Mouse (Mus musculus) G1E-ER4 (cell line): ENCODE results near the gene H2-M9. TPM values are rescaled to one million over a fixed set of nuclear protein-coding genes. Genes with fewer than 3 reads are reported as not detected.

ENCODE experiments used
- GATA1 ChIP-seq: IDR thresholded peaks from one replicate; pipeline ENCODE4 v1.8.0; 2012; ENCODE audit warnings: low read length, inconsistent platforms
- polyA plus RNA-seq: library from polyadenylated mRNA; stranded (reverse); fragments of >175 nt; gene quantifications from 2 replicates; pipeline ENCODE4 v1.2.3, GENCODE M21; 2012

The H2-M9 gene
- polyA plus RNA-seq, result not detected in 2 replicates

- no peak for TF ChIP-seq GATA1
These were observed at the start of gene H2-M9 for GRCm38 (mm10) chr17:36642566-36642965. H2-M9 (minus strand) TSS chr17:36642666.

- no peak for TF ChIP-seq GATA1
These were observed 29.7 kb upstream of the H2-M9 start, which contains the start of gene H2-M1 for GRCm38 (mm10) chr17:36672119-36672518. H2-M1 (minus strand) TSS chr17:36672219.

Other genes starting within 250 kb of the H2-M9 start
- not detected in 2 replicates for gene H2-M10.4, start 180.3 kb downstream of the H2-M9 start, polyA plus RNA-seq
- not detected in 2 replicates for gene H2-M11, start 95.6 kb downstream of the H2-M9 start, polyA plus RNA-seq
- gene H2-M1, start 29.6 kb upstream of the H2-M9 start, polyA plus RNA-seq, result not detected in 2 replicates
- gene H2-M10.5, start 130.2 kb upstream of the H2-M9 start, polyA plus RNA-seq, result not detected in 2 replicates
- gene H2-M10.6, start 169.5 kb upstream of the H2-M9 start, polyA plus RNA-seq, result not detected in 2 replicates
- gene Trim26, start 194.5 kb upstream of the H2-M9 start, polyA plus RNA-seq, result 7.1 and 7.9 TPM in 2 replicates
- not detected in 2 replicates for gene Trim15, start 224.5 kb upstream of the H2-M9 start, polyA plus RNA-seq
- gene Trim10, start 226.9 kb upstream of the H2-M9 start, polyA plus RNA-seq, result 4.3 and 11.7 TPM in 2 replicates
- gene Trim40, start 247.5 kb upstream of the H2-M9 start, polyA plus RNA-seq, result not detected in 2 replicates